Mouse (Mus musculus) neural tube, embryonic 14.5 days (tissue): ENCODE measurements around the gene Gm37419. TPM values are rescaled to one million over a fixed set of nuclear protein-coding genes. Genes with fewer than 3 reads are reported as not detected.

Experiments used
- ATAC-seq: fragments of 200-750 bp; cut with Nextera tagmentation; 2 replicates; pipeline ENCODE4 v1.8.0; 2017; ENCODE audit warnings: low read depth, mild to moderate bottlenecking, moderate TSS enrichment, moderate library complexity
- H3K27ac ChIP-seq: fragments of 300-500 bp; sonication (generic); 2 replicates; pipeline ENCODE4 v1.5.1; 2014; ENCODE audit warnings: low read depth, mild to moderate bottlenecking, control low read depth, low read length, moderate library complexity, mixed read lengths
- H3K27me3 ChIP-seq: fragments of 300-500 bp; sonication (generic); 2 replicates; pipeline ENCODE4 v1.6.1; 2014; ENCODE audit warnings: low read length; ENCODE audit not compliant: control insufficient read depth, insufficient read depth
- H3K36me3 ChIP-seq: fragments of 300-500 bp; sonication (generic); 2 replicates; pipeline ENCODE4 v1.6.1; 2014; ENCODE audit warnings: low read length, mixed read lengths; ENCODE audit not compliant: control insufficient read depth, insufficient read depth
- H3K4me1 ChIP-seq: fragments of 300-500 bp; sonication (generic); 2 replicates; pipeline ENCODE4 v1.6.1; 2014; ENCODE audit warnings: low read length; ENCODE audit not compliant: control insufficient read depth, insufficient read depth
- H3K4me2 ChIP-seq: fragments of 300-500 bp; sonication (generic); 2 replicates; pipeline ENCODE4 v1.6.1; 2014; ENCODE audit warnings: mild to moderate bottlenecking, low read depth, low read length, control low read depth
- H3K4me3 ChIP-seq: fragments of 300-500 bp; sonication (generic); 2 replicates; pipeline ENCODE4 v1.5.1; 2014; ENCODE audit warnings: low read depth, low read length, control low read depth, mixed read lengths
- H3K9ac ChIP-seq: fragments of 300-500 bp; sonication (generic); replicated peaks from 2 replicates; pipeline ENCODE4 v1.6.1; 2014; ENCODE audit warnings: low read depth, mild to moderate bottlenecking, control low read depth, low read length, mixed read lengths
- H3K9me3 ChIP-seq: fragments of 300-500 bp; sonication (generic); 2 replicates; pipeline ENCODE4 v1.6.1; 2016; ENCODE audit warnings: low read length; ENCODE audit not compliant: control insufficient read depth
- WGBS: fragments of 180-500 bp; shearing (Covaris S2); extraction: QIAGEN DNeasy Blood & Tissue Kit; methylation state at CpG from one replicate; pipeline ENCODE4 v1.1.7; 2014; 5-methylcytosine and 5-hydroxymethylcytosine counted together
- polyA plus RNA-seq: library from polyadenylated mRNA; unstranded; fragments of >200 nt; fragmentation: Nextera tagmentation; extraction: Ambion mirVana; gene quantifications from 2 replicates; pipeline ENCODE4 v1.2.1, GENCODE M21; 2014

Gene Gm37419
- polyA plus RNA-seq, 1 experiment from 2014 or later = not detected

DNA sequence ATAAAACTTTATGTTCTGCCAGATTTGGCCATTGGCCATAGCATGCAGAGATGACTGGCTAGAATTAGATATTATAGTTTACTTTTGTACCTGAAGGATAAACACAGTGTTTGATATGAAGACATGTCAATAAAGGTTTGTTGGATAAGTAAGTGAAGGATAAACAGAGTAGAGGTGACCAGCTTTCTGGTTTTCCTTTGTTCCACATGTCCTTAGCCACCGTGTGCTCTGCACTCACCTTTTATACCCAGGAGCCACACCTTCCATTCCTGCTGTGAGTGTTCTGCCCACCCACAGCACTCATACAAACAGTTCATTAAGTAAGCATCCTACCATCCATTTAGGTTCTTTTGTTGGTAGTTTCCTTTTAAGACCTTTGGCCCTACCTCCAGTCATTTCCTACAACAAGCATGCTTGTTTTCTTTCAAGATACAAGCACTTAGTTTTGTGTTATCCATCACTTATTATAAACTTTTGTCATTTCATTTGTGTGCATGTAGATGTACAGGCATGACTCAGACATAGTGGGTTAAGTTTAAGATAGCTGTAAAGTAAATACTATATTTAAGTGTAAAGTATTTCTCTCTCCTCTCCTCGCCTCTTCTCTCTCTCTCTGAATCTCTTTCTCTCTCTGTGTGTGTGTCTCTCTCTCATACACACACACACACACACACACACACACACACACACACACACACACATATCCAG lies 41.8 kb downstream of the Gm37419 start:
- Histone ChIP-seq H3K9ac (no peak overlapping the region), H3K4me2 (no peak overlapping the region), H3K4me1 (no peaks in the 10 kb centered on the region), H3K27ac (no peak overlapping the region), H3K27me3 (no peaks in the 10 kb centered on the region), H3K9me3 (no peaks in the 10 kb centered on the region), H3K4me3 (no peak overlapping the region), H3K36me3 (no peaks in the 10 kb centered on the region)
- no peak for ATAC-seq
- 73% methylated on average over 2 of the region's 2 CpGs for WGBS

DNA sequence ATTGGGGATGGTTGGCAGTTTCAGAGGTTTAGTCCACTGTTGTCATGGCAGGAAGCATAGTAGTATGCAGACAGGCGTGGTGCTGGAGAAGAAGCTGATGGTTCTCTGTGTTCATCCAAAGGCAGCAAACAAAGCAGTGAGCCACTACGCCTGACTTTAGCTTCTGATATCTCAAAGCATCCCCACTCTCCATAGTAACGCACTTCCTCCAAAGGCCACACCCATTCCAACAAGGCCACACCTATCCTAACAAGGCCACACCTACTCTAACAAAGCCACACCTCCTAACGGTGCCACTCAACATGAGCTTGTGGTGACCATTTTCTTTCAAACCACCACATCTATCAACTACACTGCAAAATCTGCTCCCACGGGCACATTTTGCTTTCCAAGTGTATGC lies 45.0 kb downstream of the Gm37419 start:
- 91% methylated on average over 5 of the region's 5 CpGs for whole genome bisulfite sequencing
- Histone ChIP-seq H3K27ac (no peak overlapping the region), H3K9ac (no peak overlapping the region), H3K4me1 (no peaks in the 10 kb centered on the region), H3K27me3 (no peaks in the 10 kb centered on the region), H3K4me2 (no peak overlapping the region), H3K9me3 (no peaks in the 10 kb centered on the region), H3K4me3 (no peak overlapping the region), H3K36me3 (no peaks in the 10 kb centered on the region)
- no peak for ATAC-seq

DNA sequence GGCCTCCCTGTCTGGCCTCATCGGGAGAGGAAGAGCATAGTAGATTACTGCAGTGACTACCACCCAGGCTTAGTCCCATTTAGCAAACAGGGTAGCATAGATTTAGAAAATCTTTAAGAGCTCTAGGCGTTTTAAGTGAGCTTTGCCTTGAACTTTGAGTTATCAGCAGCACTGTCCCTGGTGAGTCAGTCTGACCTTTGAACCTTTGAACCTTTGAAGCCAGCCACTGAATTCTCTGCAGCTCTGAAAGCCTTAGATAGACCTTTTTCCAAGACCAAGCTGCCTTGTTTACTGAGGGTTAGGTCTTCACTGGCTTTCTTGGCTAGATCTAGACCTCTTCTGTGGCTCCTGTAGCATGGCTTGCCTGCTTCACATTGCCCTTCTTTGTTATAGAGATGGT lies 46.2 kb downstream of the Gm37419 start:
- Histone ChIP-seq H3K9me3 (no peaks in the 10 kb centered on the region), H3K4me1 (no peaks in the 10 kb centered on the region), H3K27ac (no peak overlapping the region), H3K36me3 (no peaks in the 10 kb centered on the region), H3K4me2 (no peak overlapping the region), H3K4me3 (no peak overlapping the region), H3K27me3 (no peaks in the 10 kb centered on the region), H3K9ac (no peak overlapping the region)
- ATAC-seq = no peak
- 68% methylated on average over 2 of the region's 2 CpGs for WGBS

DNA sequence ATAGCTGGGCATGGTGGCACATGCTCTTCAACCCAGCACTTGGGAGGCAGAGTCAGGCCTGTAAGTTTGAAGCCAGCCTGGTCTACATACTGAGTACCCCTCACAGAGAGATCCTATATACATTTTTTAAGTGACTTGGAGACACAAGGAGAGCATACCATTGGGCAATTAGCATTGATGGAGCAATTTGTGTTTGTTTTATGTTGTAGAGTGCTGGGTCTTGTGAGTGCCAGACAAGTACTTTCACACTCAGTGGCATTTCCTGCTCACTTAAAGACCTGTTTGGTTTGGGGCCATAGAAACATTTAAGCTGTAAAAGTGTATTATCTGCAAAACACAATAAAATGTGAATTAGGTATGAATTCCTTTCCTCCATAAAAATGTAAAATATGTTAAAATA lies 47.5 kb downstream of the Gm37419 start:
- H3K4me1 ChIP-seq = no peaks in the 10 kb centered on the region
- no peak overlapping the region for H3K4me2 ChIP-seq
- no peak for ATAC-seq
- H3K4me3 ChIP-seq = no peak overlapping the region
- no peaks in the 10 kb centered on the region for H3K27me3 ChIP-seq
- H3K36me3 ChIP-seq = no peaks in the 10 kb centered on the region
- no peak overlapping the region for H3K9ac ChIP-seq
- H3K9me3 ChIP-seq = no peaks in the 10 kb centered on the region
- H3K27ac ChIP-seq = no peak overlapping the region

DNA sequence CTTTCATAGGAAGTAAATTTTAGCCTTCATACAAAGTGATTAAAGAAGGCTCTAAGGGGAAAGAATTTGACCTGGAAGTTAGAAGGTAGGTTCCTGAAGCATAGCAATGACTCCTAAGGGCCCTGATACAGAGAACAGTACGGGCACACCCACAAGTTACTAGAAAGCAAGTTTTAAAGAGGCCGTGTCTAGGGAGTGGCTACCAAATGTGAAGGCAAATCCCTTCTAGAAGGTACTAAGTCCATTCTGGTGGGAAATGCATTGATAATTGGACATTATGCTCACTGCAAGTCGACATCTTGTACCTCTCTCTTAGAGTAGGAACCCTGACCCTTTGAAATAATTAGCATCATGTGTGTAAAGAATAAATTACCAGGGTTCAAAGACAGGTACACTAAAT lies 48.1 kb downstream of the Gm37419 start:
- no peaks in the 10 kb centered on the region for H3K36me3 ChIP-seq
- no peak overlapping the region for H3K4me3 ChIP-seq
- ATAC-seq = no peak
- H3K9ac ChIP-seq = no peak overlapping the region
- no peak overlapping the region for H3K27ac ChIP-seq
- H3K4me1 ChIP-seq = no peaks in the 10 kb centered on the region
- H3K27me3 ChIP-seq = no peaks in the 10 kb centered on the region
- 93% methylated on average over 3 of the region's 3 CpGs for WGBS
- H3K9me3 ChIP-seq = no peaks in the 10 kb centered on the region
- no peak overlapping the region for H3K4me2 ChIP-seq

Other genes starting within 250 kb of the Gm37419 start
- gene Sst, start 97.5 kb upstream of the Gm37419 start, polyA plus RNA-seq = 202 and 248 TPM in 2 replicates
- gene Rtp2, start 56.1 kb upstream of the Gm37419 start, polyA plus RNA-seq = not detected in 2 replicates
- 0.50 and 0.72 TPM in 2 replicates for gene Bcl6, start 370 bp downstream of the Gm37419 start, polyA plus RNA-seq